Mouse (Mus musculus) gastrocnemius, postnatal 36 days (tissue): ENCODE measurements around the gene Mnx1. TPM values are rescaled to one million over a fixed set of nuclear protein-coding genes. Genes with fewer than 3 reads are reported as not detected.

ENCODE experiments used
- DNase-seq, 2 experiments: peaks; one replicate each; pipeline ENCODE4 v3.0.0; 2022
- intact Hi-C: fragments of 180-260 bp; cut with DNase I; formaldehyde crosslinking; loops from one replicate; pipeline ENCODE4 v1.15.1; 2025
- long read RNA-seq, 2 experiments: library from polyadenylated mRNA; stranded (forward); transcript quantifications; one replicate each; pipeline ENCODE4 v2.0.0; 2021
- total RNA-seq, 2 experiments: library from RNA; stranded (reverse); gene quantifications; 2 replicates each; pipeline ENCODE4 v1.2.3; 2021

Gene Mnx1
- not detected for total RNA-seq
- long read RNA-seq, experiment 1 = 0 reads
- long read RNA-seq, experiment 2 = 0 reads

- no peak for DNase-seq
- intact Hi-C loops = no loop called here
Observed at GRCm38 (mm10) chr5:29478208-29479197, at the start of gene Mnx1. Mnx1 (minus strand) TSS chr5:29478470.

GRCm38 (mm10) chr5:29516432-29516831 lies 38.2 kb upstream of the Mnx1 start:
- intact Hi-C loops = no loop called here
- no peak for DNase-seq

- intact Hi-C loops = no loop called here
- no peak for DNase-seq
Observed at GRCm38 (mm10) chr5:29515888-29516287, 37.6 kb upstream of the Mnx1 start.

DNA sequence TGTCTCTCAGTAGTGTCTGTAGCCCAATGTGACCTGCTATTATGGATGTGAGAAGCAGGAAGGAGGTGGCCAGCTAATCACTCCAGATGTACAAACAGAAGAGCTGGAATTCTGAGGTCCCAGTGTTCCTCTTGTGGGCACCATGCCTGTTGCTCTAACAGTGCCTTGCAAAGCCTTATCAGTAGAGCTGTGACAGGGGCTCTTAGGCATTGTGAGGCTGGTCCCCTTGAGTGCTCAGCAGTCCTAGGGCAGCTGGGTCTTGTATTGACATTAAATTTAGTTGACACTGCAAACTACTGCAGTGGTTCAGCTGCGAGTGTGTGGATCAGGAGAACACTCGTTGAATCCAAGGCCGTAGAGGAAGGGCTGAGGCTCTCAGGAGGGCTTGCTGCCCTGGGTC lies 28.7 kb upstream of the Mnx1 start:
- DNase-seq = no peak
- intact Hi-C loops = no loop called here

GRCm38 (mm10) chr5:29487321-29487720 lies 9.1 kb upstream of the Mnx1 start:
- DNase-seq = no peak
- intact Hi-C loops = no loop called here

DNA sequence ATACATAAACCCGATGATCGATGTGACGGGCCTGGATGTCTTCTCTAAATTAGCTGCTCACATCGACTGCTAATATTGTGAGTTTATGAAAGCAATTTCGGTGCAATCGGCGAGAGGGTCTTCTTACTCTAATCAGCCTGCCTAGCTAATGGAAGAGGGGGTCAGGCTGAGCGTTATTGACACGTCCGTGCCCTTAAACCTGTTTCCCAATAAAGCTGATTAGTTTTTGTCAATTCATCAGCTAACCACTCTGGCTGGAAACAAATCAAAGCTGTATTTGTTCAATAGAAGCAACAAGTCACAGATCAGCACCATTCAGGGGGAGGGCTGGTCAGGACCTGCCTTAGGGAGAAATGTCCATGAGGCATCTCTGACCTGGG lies 7.7 kb upstream of the Mnx1 start:
- intact Hi-C loops = no loop called here
- no peak for DNase-seq

DNA sequence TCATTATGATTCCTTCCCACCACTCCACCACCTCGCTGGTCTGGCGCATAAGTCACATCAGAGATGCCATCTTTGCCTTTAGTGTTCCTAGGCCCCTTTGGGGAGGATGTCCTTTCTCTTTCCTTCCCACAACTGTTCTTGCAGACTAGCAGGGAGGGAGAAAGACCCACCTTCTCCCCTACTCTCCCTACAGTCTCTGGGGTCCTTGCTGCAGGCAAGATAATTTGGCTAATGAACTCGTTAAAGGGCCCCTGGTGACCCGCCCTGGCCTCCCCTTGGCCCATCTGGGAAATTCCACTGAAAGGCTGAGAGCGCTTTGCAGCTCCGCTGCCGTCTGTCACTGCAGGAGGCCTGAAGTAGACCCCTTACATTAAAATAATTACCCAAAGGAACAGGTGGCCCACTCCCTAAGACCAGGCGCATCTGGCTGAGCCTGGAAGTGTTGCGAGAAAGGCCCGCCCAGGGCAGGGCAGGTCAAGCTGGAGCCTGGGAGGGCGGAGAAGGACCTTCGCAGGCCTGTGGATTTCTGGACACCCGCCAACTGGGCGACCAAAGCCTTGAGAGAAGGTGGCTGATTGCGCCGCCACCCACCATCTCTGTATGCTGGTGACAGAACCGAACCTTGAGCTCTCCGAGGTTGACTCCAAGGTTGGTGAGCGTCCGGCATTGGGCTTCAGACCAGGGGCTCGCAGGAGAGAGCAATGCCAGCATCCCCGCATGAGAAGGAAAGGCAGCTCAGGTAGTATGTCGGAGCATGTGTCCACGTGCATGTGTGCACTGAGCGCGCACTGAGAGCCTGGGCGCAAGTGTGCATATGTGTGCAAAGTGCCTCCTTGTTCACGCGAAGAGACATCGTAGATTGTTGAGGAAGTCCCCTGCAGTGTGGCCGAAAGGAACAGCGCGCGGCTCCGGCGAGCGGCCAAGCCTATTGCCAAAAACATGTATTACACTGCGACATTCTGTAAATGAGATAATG lies 7.0 kb upstream of the Mnx1 start:
- intact Hi-C loops = no loop called here

GRCm38 (mm10) chr5:29483801-29484200 lies 5.5 kb upstream of the Mnx1 start:
- DNase-seq = no peak
- intact Hi-C loops = no loop called here

More for the DNA sequence above, 7.0 kb upstream of the Mnx1 start:
- no peak for DNase-seq

DNA sequence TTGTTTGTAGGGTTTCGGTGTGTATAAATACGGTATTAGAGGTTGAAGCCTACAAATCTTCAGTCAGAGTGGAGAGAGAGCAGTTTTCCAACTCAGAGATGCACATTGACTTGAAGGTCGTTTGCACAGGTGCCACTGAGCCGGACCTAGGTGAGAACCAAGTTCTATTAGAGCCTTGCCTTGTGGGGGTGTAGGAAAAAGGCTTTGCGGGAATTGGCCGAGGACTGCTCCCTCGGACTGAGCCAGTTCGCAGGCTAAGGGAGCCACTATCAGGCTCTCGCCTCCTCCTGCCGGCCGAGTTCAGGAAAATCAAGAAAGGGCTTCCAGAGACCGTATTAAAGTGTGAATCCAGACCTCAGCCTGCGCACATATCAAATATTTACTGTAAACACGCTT lies 926 bp upstream of the Mnx1 start:
- intact Hi-C loops = no loop called here
- no peak for DNase-seq

DNA sequence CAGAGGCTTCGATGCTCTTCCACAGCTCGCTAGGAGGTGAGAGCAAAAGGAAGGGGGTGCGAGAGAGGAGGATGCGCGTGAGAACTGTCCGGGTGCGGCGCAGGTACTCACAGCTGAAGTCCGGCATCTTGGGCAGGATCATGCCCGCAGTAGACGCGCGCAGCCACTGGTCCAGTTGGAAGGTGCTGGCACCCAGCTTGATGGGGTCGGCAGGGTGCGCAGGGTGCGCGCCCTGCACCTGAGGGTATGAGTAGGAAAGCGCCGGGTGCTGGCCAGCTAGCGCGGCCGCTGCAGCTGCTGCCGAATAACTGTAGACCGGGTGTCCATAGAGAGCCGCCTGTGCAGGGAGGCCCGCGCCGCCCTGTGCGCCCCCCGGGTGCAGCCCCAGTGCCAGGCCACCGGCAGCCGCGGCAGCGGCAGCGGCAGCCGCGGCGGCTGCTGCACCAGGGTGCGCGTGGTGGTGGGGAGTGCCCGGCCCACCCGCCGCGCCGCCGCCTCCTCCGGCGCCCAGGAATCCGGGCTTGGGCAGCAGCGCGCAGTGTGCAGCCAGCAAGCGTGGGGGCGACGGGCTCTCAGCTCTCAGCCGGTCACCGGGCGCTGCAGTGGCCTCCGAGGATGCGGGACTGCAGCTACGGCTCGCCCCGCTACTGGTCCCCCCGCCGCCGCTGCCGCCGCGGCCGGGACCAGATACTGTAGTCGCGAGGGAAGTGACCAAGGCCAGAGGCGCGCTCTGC lies 629 bp downstream of the Mnx1 start:
- intact Hi-C loops = no loop called here
- DNase-seq = no peak

GRCm38 (mm10) chr5:29476021-29476420 lies 2.2 kb downstream of the Mnx1 start:
- DNase-seq = no peak
- intact Hi-C loops = no loop called here

DNA sequence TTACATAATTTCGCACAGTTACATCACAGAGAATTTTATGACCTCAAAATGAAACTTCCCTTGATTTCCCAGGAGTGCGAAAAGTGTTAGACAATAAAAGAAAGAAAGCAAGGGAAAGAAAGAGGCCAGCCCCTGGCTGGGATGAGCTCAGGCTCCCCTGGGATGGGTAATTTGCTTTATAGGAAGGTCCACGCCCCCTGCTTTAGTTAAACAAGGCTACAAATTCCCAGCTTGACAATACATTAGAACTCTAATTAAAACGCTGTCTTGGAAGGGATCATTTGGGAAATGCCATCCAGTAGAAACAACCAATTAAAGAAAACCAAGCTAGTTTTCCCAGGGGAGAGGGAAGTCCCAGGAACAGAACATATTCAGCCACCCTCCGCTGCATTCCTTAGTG lies 2.7 kb downstream of the Mnx1 start:
- intact Hi-C loops = no loop called here
- no peak for DNase-seq

GRCm38 (mm10) chr5:29475041-29475440 lies 3.2 kb downstream of the Mnx1 start:
- intact Hi-C loops = no loop called here
- no peak for DNase-seq

GRCm38 (mm10) chr5:29474246-29474960 lies 3.9 kb downstream of the Mnx1 start:
- intact Hi-C loops = no loop called here

GRCm38 (mm10) chr5:29473551-29474245 lies 4.6 kb downstream of the Mnx1 start:
- no peak for DNase-seq
- intact Hi-C loops = no loop called here

More at GRCm38 (mm10) chr5:29474246-29474960, 3.9 kb downstream of the Mnx1 start:
- DNase-seq = no peak

DNA sequence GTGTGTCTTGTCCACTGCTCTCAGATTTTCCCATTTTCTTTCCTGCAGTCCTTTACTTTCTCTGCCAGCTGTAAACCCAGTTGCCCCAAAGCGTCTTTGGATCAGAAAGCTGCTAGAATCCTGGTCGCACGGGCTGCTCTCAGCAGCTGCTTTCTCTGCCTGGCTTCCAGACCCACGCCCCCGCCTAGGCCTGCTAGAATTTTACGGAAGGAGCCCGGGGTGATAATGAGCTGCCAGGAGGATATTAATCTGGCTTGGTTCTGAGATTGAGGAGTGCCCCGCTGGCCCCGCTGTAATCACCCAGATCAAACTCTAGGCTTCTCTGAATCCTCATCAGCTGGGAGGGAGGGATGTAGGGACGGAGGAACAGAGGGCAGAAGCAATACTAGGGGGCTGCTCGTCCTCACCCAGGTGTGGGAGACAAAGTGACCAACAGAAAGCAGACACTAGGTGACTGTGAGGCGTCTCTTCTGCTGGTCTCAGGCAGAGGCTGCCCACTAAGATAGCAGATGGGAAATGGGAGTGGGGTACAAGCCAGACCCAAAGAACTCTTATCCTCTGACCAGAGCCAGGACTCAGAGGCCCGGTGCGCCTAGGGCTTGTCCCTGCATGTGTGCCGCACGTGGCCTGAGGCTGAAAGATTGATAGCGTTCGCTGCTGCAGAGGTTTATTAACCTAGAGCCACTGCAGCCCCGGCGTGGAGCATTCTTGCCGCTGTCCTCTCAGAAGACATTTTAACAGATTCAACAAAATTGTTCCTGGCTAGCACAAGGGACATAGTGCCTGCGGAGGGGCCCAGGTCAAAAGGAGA lies 6.2 kb downstream of the Mnx1 start:
- no peak for DNase-seq
- intact Hi-C loops = no loop called here

- intact Hi-C loops = no loop called here
- no peak for DNase-seq
Observed at GRCm38 (mm10) chr5:29471396-29471795, 6.9 kb downstream of the Mnx1 start.

DNA sequence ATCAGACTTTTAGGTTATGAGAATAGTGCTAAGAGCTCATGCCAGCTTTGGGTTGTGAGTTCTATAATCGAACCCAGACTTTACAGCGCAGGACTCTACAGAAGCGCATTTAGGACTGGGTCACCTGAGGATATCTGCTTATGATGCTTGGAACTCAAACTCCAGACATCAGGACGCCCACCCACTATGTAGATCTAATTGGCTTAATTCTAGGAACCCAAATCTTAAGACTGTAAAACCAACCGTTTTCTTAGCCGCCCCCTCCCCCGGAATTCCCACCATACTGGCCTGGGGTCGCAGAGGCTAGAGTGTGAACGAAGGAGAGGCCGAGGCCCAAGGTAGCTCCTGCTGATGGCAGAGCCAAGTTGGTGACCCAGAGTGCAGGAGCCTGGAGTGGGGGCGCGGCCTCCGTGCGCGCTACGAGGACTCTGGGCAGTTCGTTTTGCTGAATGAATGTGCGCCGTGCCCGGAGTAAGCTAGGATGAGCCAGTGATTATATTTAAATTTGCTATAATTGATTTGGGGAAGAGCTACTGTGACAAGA lies 7.3 kb downstream of the Mnx1 start:
- intact Hi-C loops = no loop called here

More for the DNA sequence above, 7.3 kb downstream of the Mnx1 start:
- DNase-seq = no peak
